Mouse (Mus musculus): ENCODE results near the gene Olfr885. TPM values are rescaled to one million over a fixed set of nuclear protein-coding genes. Genes with fewer than 3 reads are reported as not detected.

Olfr885 gene
- polyA plus RNA-seq (2012; rRNA removed): not detected in 2 replicates

DNA sequence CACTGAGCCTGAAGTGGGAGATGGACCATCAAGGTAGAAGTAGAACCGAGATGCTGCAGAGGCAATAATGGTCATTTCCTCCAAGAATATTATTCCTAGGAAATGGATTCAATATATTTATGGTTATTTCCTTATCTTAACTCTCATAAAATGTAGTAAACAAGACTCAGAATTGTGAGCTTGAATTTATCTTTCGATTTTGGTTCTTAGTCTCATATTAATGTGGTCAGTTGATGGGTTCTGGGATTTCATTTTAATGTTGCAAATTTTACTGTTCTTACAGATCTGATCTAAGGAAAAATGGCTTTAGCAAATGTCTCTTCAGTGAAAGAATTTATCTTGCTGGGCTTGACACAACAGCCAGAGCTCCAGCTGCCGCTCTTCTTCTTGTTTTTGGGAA lies at the start of gene Olfr885:
Olfr885 (plus strand) TSS at position 301 of the 400 bp plus-strand sequence.

DNA sequence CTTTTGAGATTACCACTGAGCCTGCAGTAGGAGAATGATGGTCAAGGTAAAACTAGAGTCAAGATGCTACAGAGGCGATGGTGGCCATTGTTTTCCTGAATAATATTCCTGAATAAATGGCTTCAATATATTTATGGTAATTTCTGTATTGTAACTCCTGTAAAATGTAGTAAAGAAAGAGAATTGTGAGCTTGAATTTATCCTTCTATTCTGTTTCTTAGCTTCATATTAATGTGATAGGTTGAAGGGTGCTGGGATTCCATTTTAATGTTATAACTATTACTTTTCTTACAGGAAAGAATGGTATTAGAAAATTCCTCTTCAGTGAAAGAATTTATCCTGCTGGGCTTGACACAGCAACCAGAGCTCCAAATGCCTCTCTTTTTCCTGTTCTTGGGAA lies 35.6 kb upstream of the Olfr885 start, which contains the start of gene Olfr883:
Olfr883 (plus strand) TSS at position 301 of the 400 bp plus-strand sequence.

DNA sequence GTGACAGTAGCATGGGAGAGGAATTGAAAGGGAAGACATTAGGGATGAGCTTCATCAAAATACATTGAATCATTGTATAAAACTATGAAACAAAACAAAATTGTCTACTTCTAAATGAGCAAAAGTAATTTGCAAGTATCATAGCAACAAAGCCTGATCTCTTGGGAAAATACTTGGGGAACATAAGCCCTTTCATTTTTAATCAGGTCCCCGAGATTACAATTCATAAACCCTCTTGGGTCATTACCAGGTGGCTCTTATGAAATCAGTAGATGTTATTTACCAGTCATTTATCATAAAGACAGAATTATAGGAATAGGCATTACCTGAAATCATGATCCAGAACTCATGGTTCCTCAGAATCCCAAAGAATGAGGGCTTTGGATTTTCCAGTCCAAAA lies 14.9 kb upstream of the Olfr885 start, which contains the start of gene Olfr884:
Olfr884 (plus strand) TSS at position 301 of the 400 bp plus-strand sequence.

DNA sequence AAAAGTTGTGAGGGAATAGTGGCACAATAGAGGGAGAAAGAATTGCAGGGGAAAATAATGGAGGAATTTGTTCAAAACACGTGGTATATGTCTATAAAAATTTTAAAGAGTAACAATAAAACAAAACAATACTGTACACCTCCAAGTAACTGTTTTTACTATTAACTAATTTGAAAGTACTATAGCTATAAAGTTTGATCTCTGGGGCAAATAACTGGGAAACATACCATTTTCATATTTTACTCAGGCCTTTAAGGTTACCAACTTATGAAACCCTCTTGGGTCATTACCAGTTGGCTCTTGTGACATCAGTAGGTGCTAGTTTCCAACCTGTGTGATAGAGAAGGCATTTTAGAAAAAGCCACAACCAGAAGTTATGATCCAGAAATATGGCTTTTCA lies 22.6 kb downstream of the Olfr885 start, which contains the start of gene Olfr887:
Olfr887 (plus strand) TSS at position 301 of the 400 bp plus-strand sequence.

DNA sequence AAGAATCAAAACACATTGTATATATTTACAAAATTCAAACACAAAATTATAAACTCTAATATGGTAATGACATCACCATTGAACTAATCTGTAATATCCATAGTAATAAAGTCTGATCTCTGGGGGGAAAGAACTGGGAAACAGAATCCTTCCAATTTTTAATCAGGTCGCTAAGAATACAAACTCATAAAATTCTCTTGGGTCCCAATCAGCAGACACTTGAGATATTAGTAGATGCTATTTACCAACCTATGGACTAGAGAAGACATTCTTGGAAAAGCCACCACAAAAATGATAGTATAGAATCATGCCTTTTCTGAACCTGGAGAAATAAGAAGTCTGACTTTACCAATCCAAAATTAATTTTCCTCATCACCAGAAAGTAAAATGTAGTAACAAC lies 46.7 kb downstream of the Olfr885 start, which contains the start of gene Olfr888:
Olfr888 (plus strand) TSS at position 301 of the 400 bp plus-strand sequence.

Other genes starting within 250 kb of the Olfr885 start
- not detected in 2 replicates for gene Olfr877, start 207.1 kb upstream of the Olfr885 start, polyA plus RNA-seq (2012; rRNA removed)
- not detected in 2 replicates for gene Olfr145, start 164.6 kb upstream of the Olfr885 start, polyA plus RNA-seq (2012; rRNA removed)
- not detected in 2 replicates for gene Olfr878, start 143.5 kb upstream of the Olfr885 start, polyA plus RNA-seq (2012; rRNA removed)
- gene Olfr881, start 69.5 kb upstream of the Olfr885 start, polyA plus RNA-seq (2012; rRNA removed): not detected in 2 replicates
- gene Olfr883, start 35.5 kb upstream of the Olfr885 start, polyA plus RNA-seq (2012; rRNA removed): not detected in 2 replicates
- not detected in 2 replicates for gene Olfr884, start 14.8 kb upstream of the Olfr885 start, polyA plus RNA-seq (2012; rRNA removed)
- not detected in 2 replicates for gene Olfr887, start 22.8 kb downstream of the Olfr885 start, polyA plus RNA-seq (2012; rRNA removed)
- gene Olfr888, start 46.8 kb downstream of the Olfr885 start, polyA plus RNA-seq (2012; rRNA removed): not detected in 2 replicates
- not detected in 2 replicates for gene Olfr889, start 53.9 kb downstream of the Olfr885 start, polyA plus RNA-seq (2012; rRNA removed)
- gene Olfr890, start 81.2 kb downstream of the Olfr885 start, polyA plus RNA-seq (2012; rRNA removed): not detected in 2 replicates
- gene Olfr891, start 119.5 kb downstream of the Olfr885 start, polyA plus RNA-seq (2012; rRNA removed): not detected in 2 replicates
- gene Olfr893, start 147.0 kb downstream of the Olfr885 start, polyA plus RNA-seq (2012; rRNA removed): not detected in 2 replicates
- not detected in 2 replicates for gene Olfr894, start 156.7 kb downstream of the Olfr885 start, polyA plus RNA-seq (2012; rRNA removed)
- not detected in 2 replicates for gene Olfr143, start 191.5 kb downstream of the Olfr885 start, polyA plus RNA-seq (2012; rRNA removed)
- not detected in 2 replicates for gene Olfr895, start 206.5 kb downstream of the Olfr885 start, polyA plus RNA-seq (2012; rRNA removed)
- not detected in 2 replicates for gene Olfr896-ps1, start 229.8 kb downstream of the Olfr885 start, polyA plus RNA-seq (2012; rRNA removed)

Data from colon, adult 2 months (tissue).